Mouse (Mus musculus) ES-Bruce4 (cell line): Measurements from ENCODE around the gene Thap8. TPM values are rescaled to one million over a fixed set of nuclear protein-coding genes. Genes with fewer than 3 reads are reported as not detected.
A peak's percentile ranks its signal among the peaks of the same experiment; 100 is the strongest.

Experiments
- H3K27ac ChIP-seq: 2 replicates; pipeline ENCODE4 v1.5.1; 2012; ENCODE audit warnings: low read length, inconsistent platforms; ENCODE audit not compliant: insufficient read depth
- H3K27me3 ChIP-seq: 2 replicates; pipeline ENCODE4 v1.6.1; 2012; ENCODE audit warnings: mild to moderate bottlenecking, low read length, inconsistent platforms; ENCODE audit not compliant: control insufficient read depth, poor library complexity, insufficient read depth, severe bottlenecking
- H3K36me3 ChIP-seq: 2 replicates; pipeline ENCODE4 v1.6.1; 2012; ENCODE audit warnings: inconsistent platforms, mild to moderate bottlenecking, low read length, moderate library complexity; ENCODE audit not compliant: control insufficient read depth, poor library complexity, insufficient read depth, severe bottlenecking
- H3K4me1 ChIP-seq: one replicate; pipeline ENCODE4 v1.8.1; 2011; ENCODE audit warnings: low read length; ENCODE audit not compliant: control insufficient read depth, insufficient read depth
- H3K4me3 ChIP-seq: 2 replicates; pipeline ENCODE4 v1.5.1; 2011; ENCODE audit warnings: low read depth, mild to moderate bottlenecking, low read length
- H3K9ac ChIP-seq: 2 replicates; pipeline ENCODE4 v1.6.1; 2012; ENCODE audit warnings: low read depth, mild to moderate bottlenecking, inconsistent platforms; ENCODE audit not compliant: poor library complexity, severe bottlenecking
- H3K9me3 ChIP-seq: replicated peaks from 2 replicates; pipeline ENCODE4 v1.6.1; 2012; ENCODE audit warnings: mild to moderate bottlenecking, low read length, inconsistent platforms; ENCODE audit not compliant: control insufficient read depth, poor library complexity, insufficient read depth, severe bottlenecking
- CTCF ChIP-seq: IDR thresholded peaks from one replicate; pipeline ENCODE4 v1.8.1; 2011; ENCODE audit warnings: low read depth, low read length
- EP300 ChIP-seq: IDR thresholded peaks from 2 replicates; pipeline ENCODE4 v1.6.1; 2011; ENCODE audit warnings: low read depth, low read length; ENCODE audit not compliant: insufficient read depth
- POLR2A ChIP-seq: IDR thresholded peaks from one replicate; pipeline ENCODE4 v1.8.1; 2011; ENCODE audit warnings: low read length; ENCODE audit not compliant: insufficient read depth
- polyA plus RNA-seq: library from polyadenylated mRNA; stranded (reverse); fragments of >200 nt; gene quantifications from 2 replicates; pipeline ENCODE4 v1.2.4, GENCODE M21; 2011; ENCODE audit warnings: low read depth; ENCODE audit not compliant: missing spikeins, insufficient read depth, insufficient read length

Gene Thap8
- polyA plus RNA-seq, 1 experiment, result 0.60 TPM

- Histone ChIP-seq H3K27ac (no peak overlapping the region), H3K4me3 (no peak overlapping the region), H3K27me3 (no peaks in the 10 kb centered on the region), H3K9me3 (no peaks in the 10 kb centered on the region), H3K4me1 (no peaks in the 10 kb centered on the region), H3K9ac (no peak overlapping the region), H3K36me3 (no peaks in the 10 kb centered on the region)
- TF ChIP-seq POLR2A (no peak), CTCF (peak; percentile 68)
These were observed 21.0 kb downstream of the Thap8 start for GRCm38 (mm10) chr7:30300914-30301313.

GRCm38 (mm10) chr7:30306083-30306779 lies 26.3 kb downstream of the Thap8 start:
- Histone ChIP-seq H3K27ac (no peak overlapping the region), H3K27me3 (no peaks in the 10 kb centered on the region), H3K36me3 (no peaks in the 10 kb centered on the region), H3K4me3 (no peak overlapping the region), H3K9ac (no peak overlapping the region), H3K9me3 (no peaks in the 10 kb centered on the region), H3K4me1 (peaks cover 2% of the 10 kb centered on the region)
- TF ChIP-seq CTCF, result peak; percentile 32
- TF ChIP-seq EP300, result no peak
- TF ChIP-seq POLR2A, result no peak

DNA sequence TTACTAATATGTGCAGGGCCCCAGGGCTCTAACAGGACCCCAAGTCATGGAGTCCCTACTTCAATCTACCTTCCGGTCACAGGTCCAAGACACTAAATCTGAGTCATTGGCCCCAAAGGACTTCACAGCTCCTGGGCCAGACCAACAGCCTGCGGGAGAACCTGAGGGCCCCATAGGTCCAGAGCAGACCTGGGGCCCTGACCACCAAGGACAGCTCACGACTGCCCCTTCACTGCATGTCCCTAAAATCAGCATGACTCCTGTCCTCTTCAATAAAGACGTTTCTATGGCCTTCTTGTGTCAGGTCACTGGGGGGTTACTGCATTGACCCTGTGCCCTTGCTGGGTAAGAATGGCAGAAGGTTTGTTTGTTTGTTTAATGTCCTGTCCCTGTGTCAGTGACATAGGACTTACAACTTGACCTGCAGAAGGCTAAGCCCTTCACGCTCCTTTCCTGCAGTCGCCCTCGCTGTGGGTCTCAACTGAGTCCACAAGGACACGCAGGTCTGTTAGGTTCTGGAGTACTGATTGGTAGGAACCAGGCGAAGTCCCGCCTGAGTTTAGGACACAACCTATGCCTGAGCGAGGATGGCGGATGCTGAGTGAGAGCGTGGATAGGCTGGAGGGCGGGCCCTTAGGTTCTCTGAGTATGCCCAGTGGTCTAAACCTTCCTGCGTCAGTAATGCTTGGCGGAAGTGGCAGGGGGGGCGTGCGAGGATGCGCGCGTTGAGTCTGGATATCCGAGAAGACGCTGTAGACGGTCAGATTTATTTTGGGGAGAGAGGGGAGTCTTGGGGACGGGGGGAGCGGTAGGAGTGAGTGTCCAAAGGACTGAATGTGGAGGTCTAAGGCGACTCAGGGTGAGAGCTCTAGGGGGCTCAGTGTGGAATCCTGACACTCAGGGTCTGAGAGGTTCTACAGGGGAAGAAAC lies 28.4 kb downstream of the Thap8 start, which contains the start of gene Alkbh6:
Gene Alkbh6 (plus strand): TSS at position 642 of the 930 bp plus-strand sequence.
- Histone ChIP-seq H3K4me3 (peak within 1 kb of the TSS; percentile 89), H3K9me3 (no peaks in the 10 kb centered on the region), H3K36me3 (no peaks in the 10 kb centered on the region), H3K27ac (no peak within 1 kb of the TSS), H3K27me3 (no peaks in the 10 kb centered on the region), H3K9ac (peak within 1 kb of the TSS; percentile 75), H3K4me1 (peaks cover 2% of the 10 kb centered on the region)
- TF ChIP-seq EP300 (no peak), CTCF (no peak), POLR2A (peak; percentile 94)

DNA sequence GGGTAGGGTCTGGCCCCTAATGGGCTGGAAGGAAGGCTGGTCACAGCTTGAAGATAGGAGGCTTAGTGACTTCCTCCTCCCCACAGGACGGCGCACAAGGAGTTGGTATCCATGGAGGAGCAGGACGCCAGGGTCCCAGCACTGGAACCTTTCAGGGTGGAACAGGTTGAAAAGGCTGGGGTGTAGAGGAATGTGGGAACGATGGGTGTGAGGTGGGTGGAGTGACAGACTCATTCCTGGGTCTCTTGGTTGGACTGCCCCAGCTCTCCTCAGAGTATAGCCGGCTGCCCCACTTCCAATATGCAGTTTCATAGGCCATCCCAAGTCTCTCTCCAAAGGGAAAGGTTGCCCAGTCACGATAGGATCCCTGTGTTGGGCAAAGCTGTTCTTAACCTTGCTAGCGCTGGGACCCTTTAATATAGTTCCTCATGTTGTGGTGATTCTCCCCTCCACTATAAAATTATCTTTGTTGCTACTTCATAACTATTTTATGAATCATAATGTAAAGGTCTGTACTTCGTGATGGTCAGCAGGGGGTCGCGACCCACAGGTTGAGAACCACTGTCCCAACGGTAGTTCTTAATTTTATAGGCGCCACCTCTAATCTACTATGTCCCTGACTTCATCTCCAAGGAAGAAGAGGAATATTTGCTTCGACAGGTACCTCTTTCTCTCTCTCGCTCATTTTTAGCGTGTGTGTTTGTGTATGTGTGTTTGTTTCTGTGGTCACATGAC lies 29.7 kb downstream of the Thap8 start:
- H3K9ac ChIP-seq, result peak overlapping the region; percentile 75
- H3K27me3 ChIP-seq, result no peaks in the 10 kb centered on the region
- no peaks in the 10 kb centered on the region for H3K9me3 ChIP-seq
- peak overlapping the region; percentile 89 for H3K4me3 ChIP-seq
- H3K36me3 ChIP-seq, result no peaks in the 10 kb centered on the region
- H3K4me1 ChIP-seq, result peaks cover 2% of the 10 kb centered on the region
- no peak for TF ChIP-seq POLR2A
- no peak for TF ChIP-seq CTCF
- TF ChIP-seq EP300, result no peak
- H3K27ac ChIP-seq, result no peak overlapping the region

DNA sequence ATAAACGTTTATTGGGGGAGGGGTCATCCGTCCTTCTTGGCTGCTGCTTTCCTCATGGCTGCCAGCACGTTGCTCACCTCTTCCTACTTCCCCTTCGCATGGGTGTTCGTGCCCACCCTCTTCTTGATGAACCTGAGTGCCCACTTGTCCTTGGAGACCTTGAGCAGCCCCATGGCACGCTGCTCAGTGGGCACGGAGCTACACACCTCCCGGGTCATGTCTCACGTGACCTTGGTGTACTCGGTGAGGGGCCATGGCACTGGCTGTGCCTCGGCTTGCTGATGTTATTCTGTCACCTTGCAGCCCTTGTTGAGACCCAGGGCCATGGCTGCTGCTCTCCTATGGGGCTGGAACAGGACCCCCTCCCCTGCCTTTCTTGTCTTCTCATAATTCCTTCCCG lies 30.2 kb downstream of the Thap8 start:
- Histone ChIP-seq H3K4me1 (peaks cover 2% of the 10 kb centered on the region), H3K9ac (no peak overlapping the region), H3K36me3 (no peaks in the 10 kb centered on the region), H3K4me3 (no peak overlapping the region), H3K9me3 (no peaks in the 10 kb centered on the region), H3K27ac (no peak overlapping the region), H3K27me3 (no peaks in the 10 kb centered on the region)
- no peak for TF ChIP-seq POLR2A
- TF ChIP-seq EP300, result no peak
- no peak for TF ChIP-seq CTCF
